Mouse (Mus musculus) ES-Bruce4 (cell line): ENCODE data around the gene Yjefn3. TPM values are rescaled to one million over a fixed set of nuclear protein-coding genes. Genes with fewer than 3 reads are reported as not detected.

Experiments used
- H3K27ac ChIP-seq: 2 replicates; pipeline ENCODE4 v1.5.1; 2012; ENCODE audit warnings: low read length, inconsistent platforms; ENCODE audit not compliant: insufficient read depth
- H3K27me3 ChIP-seq: 2 replicates; pipeline ENCODE4 v1.6.1; 2012; ENCODE audit warnings: mild to moderate bottlenecking, low read length, inconsistent platforms; ENCODE audit not compliant: control insufficient read depth, poor library complexity, insufficient read depth, severe bottlenecking
- H3K36me3 ChIP-seq: 2 replicates; pipeline ENCODE4 v1.6.1; 2012; ENCODE audit warnings: inconsistent platforms, mild to moderate bottlenecking, low read length, moderate library complexity; ENCODE audit not compliant: control insufficient read depth, poor library complexity, insufficient read depth, severe bottlenecking
- H3K4me1 ChIP-seq: one replicate; pipeline ENCODE4 v1.8.1; 2011; ENCODE audit warnings: low read length; ENCODE audit not compliant: control insufficient read depth, insufficient read depth
- H3K4me3 ChIP-seq: 2 replicates; pipeline ENCODE4 v1.5.1; 2011; ENCODE audit warnings: low read depth, mild to moderate bottlenecking, low read length
- H3K9ac ChIP-seq: 2 replicates; pipeline ENCODE4 v1.6.1; 2012; ENCODE audit warnings: low read depth, mild to moderate bottlenecking, inconsistent platforms; ENCODE audit not compliant: poor library complexity, severe bottlenecking
- H3K9me3 ChIP-seq: replicated peaks from 2 replicates; pipeline ENCODE4 v1.6.1; 2012; ENCODE audit warnings: mild to moderate bottlenecking, low read length, inconsistent platforms; ENCODE audit not compliant: control insufficient read depth, poor library complexity, insufficient read depth, severe bottlenecking
- CTCF ChIP-seq: IDR thresholded peaks from one replicate; pipeline ENCODE4 v1.8.1; 2011; ENCODE audit warnings: low read depth, low read length
- EP300 ChIP-seq: IDR thresholded peaks from 2 replicates; pipeline ENCODE4 v1.6.1; 2011; ENCODE audit warnings: low read depth, low read length; ENCODE audit not compliant: insufficient read depth
- POLR2A ChIP-seq: IDR thresholded peaks from one replicate; pipeline ENCODE4 v1.8.1; 2011; ENCODE audit warnings: low read length; ENCODE audit not compliant: insufficient read depth
- polyA plus RNA-seq: library from polyadenylated mRNA; stranded (reverse); fragments of >200 nt; gene quantifications from 2 replicates; pipeline ENCODE4 v1.2.4, GENCODE M21; 2011; ENCODE audit warnings: low read depth; ENCODE audit not compliant: missing spikeins, insufficient read depth, insufficient read length

Gene Yjefn3
- polyA plus RNA-seq, 1 experiment: 3.4 TPM

GRCm38 (mm10) chr8:69848951-69849350 lies 53.6 kb downstream of the Yjefn3 start:
- Histone ChIP-seq H3K36me3 (no peaks in the 10 kb centered on the region), H3K27ac (peak overlapping the region; percentile 84)

GRCm38 (mm10) chr8:69847167-69848065 lies 55.1 kb downstream of the Yjefn3 start:
- H3K9me3 ChIP-seq: no peaks in the 10 kb centered on the region
- H3K27me3 ChIP-seq: no peaks in the 10 kb centered on the region
- H3K27ac ChIP-seq: peak overlapping the region; percentile 89
- H3K4me3 ChIP-seq: no peak overlapping the region
- no peaks in the 10 kb centered on the region for H3K36me3 ChIP-seq
- peaks cover 18% of the 10 kb centered on the region for H3K4me1 ChIP-seq
- TF ChIP-seq CTCF (no peak), EP300 (0 out of 2 replicates have a peak, but pooled peaks have one; percentile 28)
- H3K9ac ChIP-seq: no peak overlapping the region

More at GRCm38 (mm10) chr8:69848951-69849350, 53.6 kb downstream of the Yjefn3 start:
- TF ChIP-seq POLR2A (peak; percentile 25), EP300 (peak; percentile 68; the same call in 1 of the 2 replicates), CTCF (no peak)
- peaks cover 18% of the 10 kb centered on the region for H3K4me1 ChIP-seq
- H3K4me3 ChIP-seq: no peak overlapping the region
- H3K27me3 ChIP-seq: no peaks in the 10 kb centered on the region
- H3K9ac ChIP-seq: no peak overlapping the region
- H3K9me3 ChIP-seq: no peaks in the 10 kb centered on the region

Other genes starting within 250 kb of the Yjefn3 start
- 2.2 and 2.4 TPM in 2 replicates for gene Zfp964, start 248.2 kb downstream of the Yjefn3 start, polyA plus RNA-seq
- 29.1 and 33.7 TPM in 2 replicates for gene Zfp869, start 192.0 kb downstream of the Yjefn3 start, polyA plus RNA-seq
- 6.5 and 7.0 TPM in 2 replicates for gene Zfp963, start 152.7 kb downstream of the Yjefn3 start, polyA plus RNA-seq
- gene Gm20422, start 127.8 kb downstream of the Yjefn3 start, polyA plus RNA-seq: not detected in 2 replicates
- gene Atp13a1, start 111.5 kb downstream of the Yjefn3 start, polyA plus RNA-seq: 31.1 and 32.2 TPM in 2 replicates
- gene Zfp866, start 111.5 kb downstream of the Yjefn3 start, polyA plus RNA-seq: 38.3 and 41.1 TPM in 2 replicates
- 11.6 and 12.6 TPM in 2 replicates for gene Gmip, start 94.0 kb downstream of the Yjefn3 start, polyA plus RNA-seq
- 10.1 and 10.8 TPM in 2 replicates for gene Lpar2, start 80.3 kb downstream of the Yjefn3 start, polyA plus RNA-seq
- gene Pbx4, start 70.2 kb downstream of the Yjefn3 start, polyA plus RNA-seq: 22.4 and 26.7 TPM in 2 replicates
- gene Cilp2, start 15.0 kb downstream of the Yjefn3 start, polyA plus RNA-seq: 0.96 and 1.2 TPM in 2 replicates
- not detected in 2 replicates for gene Tssk6, start 528 bp downstream of the Yjefn3 start, polyA plus RNA-seq
- 70.5 and 70.8 TPM in 2 replicates for gene Ndufa13, start 154 bp downstream of the Yjefn3 start, polyA plus RNA-seq
- gene Gatad2a, start 93.7 kb upstream of the Yjefn3 start, polyA plus RNA-seq: 155 TPM in 2 replicates
- gene Mau2, start 140.0 kb upstream of the Yjefn3 start, polyA plus RNA-seq: 40.2 and 41.0 TPM in 2 replicates
- gene Sugp1, start 140.1 kb upstream of the Yjefn3 start, polyA plus RNA-seq: 36.5 and 37.3 TPM in 2 replicates
- gene Tm6sf2, start 170.2 kb upstream of the Yjefn3 start, polyA plus RNA-seq: 0.99 and 1.4 TPM in 2 replicates
- gene Hapln4, start 180.7 kb upstream of the Yjefn3 start, polyA plus RNA-seq: 2.2 TPM in 2 replicates
- 1.4 and 1.6 TPM in 2 replicates for gene Ncan, start 218.2 kb upstream of the Yjefn3 start, polyA plus RNA-seq
- 38.0 and 42.7 TPM in 2 replicates for gene Nr2c2ap, start 228.6 kb upstream of the Yjefn3 start, polyA plus RNA-seq
- 7.9 and 8.2 TPM in 2 replicates for gene Rfxank, start 236.4 kb upstream of the Yjefn3 start, polyA plus RNA-seq
- gene Borcs8, start 236.8 kb upstream of the Yjefn3 start, polyA plus RNA-seq: 24.1 and 28.3 TPM in 2 replicates
- 4.4 and 5.8 TPM in 2 replicates for gene Mef2b, start 237.0 kb upstream of the Yjefn3 start, polyA plus RNA-seq